Mouse (Mus musculus): Measurements from ENCODE around the gene Kcnq5. TPM values are rescaled to one million over a fixed set of nuclear protein-coding genes. Genes with fewer than 3 reads are reported as not detected.
"Not testable (repeated sequence)": the region's sequence is repeated elsewhere in the genome, so short reads cannot be mapped to it uniquely, and the experiment has no call there.

Gene Kcnq5
- total RNA-seq, 2 experiments from 2014 or later = 1.8 to 3.0 TPM

- DNase-seq (ENCODE audit: low spot score in 2 of 2) = no peak
Measured at GRCm38 (mm10) chr1:21838534-21838933, 123.2 kb downstream of the Kcnq5 start.

- no peak for DNase-seq (ENCODE audit: low spot score in 2 of 2)
Measured at GRCm38 (mm10) chr1:21837387-21837786, 124.4 kb downstream of the Kcnq5 start.

- no peak for DNase-seq (ENCODE audit: low spot score in 2 of 2)
Measured at GRCm38 (mm10) chr1:21836337-21836736, 125.4 kb downstream of the Kcnq5 start.

DNA sequence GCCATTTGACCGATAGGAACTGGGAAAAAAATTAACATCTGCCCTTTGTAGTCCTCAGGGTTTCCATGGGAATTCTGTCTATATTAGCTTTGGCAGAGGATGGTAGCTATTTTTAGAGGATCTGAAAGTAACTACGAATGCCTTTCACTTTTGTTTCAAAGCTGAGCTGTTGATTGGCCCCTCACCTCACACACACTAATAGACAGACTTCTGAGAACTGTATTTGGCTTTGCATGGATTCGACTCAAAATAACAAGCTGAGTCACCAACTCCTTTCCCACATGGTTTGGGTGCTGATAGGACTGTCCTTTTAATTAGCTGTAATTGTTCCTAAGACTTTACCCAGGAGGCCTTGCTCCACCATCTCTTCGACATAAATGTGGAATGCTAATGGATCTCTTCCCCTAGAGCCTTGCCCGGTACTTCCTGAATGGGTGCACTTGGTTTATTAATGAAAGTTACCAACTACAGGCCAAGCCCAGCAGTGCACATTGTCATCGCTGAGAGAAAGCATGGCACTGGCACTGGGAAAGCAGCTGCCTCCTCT, 131.8 kb downstream of the Kcnq5 start:
- no peak for DNase-seq (ENCODE audit: low spot score in 2 of 2)

DNA sequence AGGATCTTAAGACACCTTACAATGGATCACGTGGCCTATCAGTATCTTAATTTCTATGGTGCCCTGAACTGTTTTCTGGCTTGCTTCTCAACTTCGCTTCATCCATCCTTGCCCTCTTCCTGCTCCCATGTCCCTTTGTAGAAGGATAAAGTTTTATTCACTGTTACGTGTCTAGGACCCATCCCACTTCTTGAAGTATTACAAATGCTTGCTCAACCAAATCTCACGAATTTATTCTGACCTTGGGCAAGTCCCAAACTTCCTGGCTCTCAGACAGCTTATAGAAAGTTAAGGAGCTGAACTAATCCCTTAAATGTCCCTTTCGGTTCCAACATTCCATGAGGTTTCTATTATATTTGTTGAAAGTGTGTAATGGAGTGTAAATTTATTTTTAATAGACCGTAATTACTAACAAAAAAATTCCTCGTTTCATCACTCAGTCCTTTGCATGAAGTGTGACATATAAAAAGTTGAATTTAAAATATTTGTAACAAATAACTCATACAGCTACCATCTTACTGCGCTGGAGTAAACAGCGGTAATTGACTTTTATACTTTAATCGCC, 141.6 kb downstream of the Kcnq5 start:
- DNase-seq (ENCODE audit: low spot score in 2 of 2) = no peak

GRCm38 (mm10) chr1:21805064-21805463, 156.7 kb downstream of the Kcnq5 start:
- DNase-seq (ENCODE audit: low spot score in 2 of 2) = no peak

- no peak for DNase-seq (ENCODE audit: low spot score in 2 of 2)
Measured at GRCm38 (mm10) chr1:21804477-21804866, 157.3 kb downstream of the Kcnq5 start.

- DNase-seq (ENCODE audit: low spot score in 2 of 2) = no peak
Measured at GRCm38 (mm10) chr1:21803751-21804476, 157.8 kb downstream of the Kcnq5 start.

DNA sequence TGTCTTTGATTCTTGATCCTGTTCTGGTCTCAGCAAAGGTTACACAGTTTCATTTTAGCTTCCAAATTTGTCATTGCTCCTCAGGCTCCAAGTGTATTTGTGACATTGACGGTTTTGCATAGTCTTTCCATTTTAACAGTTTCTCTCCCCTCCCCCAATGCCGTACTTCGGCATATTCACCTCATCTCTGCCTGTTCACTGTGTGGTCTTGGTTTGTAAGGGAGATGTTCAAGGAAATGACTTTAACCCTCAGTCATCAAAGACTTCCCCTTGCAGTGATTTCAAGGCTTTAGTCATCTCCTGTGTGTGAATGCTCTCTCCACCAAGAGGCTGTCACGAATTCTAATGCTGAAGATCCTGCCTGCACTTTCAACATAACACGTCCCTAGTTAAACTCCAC, 181.0 kb downstream of the Kcnq5 start:
- DNase-seq (ENCODE audit: low spot score in 2 of 2) = no peak

DNA sequence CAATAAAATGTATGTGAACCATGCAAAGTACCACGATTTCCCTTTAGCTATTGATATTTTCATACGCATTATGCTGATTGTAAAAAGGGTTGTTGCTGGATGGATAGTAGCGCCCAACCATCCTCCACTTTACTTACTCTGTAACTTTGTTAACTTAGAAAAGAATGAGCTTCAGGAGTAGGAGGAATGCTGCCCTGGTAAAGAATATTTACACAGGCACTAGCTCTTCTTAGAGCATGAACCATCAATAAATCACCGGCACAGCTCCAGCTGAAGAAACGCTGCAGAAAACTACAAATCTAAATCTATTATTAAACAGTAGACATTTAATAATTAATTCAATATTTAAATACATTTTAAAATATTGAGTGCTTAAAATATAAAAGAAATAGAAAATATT, 184.2 kb downstream of the Kcnq5 start:
- DNase-seq (ENCODE audit: low spot score in 2 of 2) = no peak

DNA sequence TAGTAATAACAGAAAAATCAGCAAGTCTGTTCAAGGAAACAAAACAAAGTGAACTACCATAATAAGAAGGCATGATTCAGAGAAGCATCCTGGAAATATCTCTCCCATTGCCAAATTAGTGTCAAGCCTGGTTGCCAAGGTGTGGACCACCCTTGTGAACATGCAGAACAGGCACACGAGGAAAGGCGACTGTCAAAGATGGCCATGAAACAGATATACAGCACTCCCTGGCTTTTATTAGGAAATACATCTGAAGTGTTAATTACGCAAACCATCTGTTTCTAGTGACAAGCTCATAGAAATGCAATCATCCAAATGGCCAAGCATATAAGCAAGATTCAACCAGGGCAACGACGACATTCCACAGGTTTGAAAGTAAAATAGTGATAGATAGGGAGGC, 187.8 kb downstream of the Kcnq5 start:
- DNase-seq (ENCODE audit: low spot score in 2 of 2) = no peak

DNA sequence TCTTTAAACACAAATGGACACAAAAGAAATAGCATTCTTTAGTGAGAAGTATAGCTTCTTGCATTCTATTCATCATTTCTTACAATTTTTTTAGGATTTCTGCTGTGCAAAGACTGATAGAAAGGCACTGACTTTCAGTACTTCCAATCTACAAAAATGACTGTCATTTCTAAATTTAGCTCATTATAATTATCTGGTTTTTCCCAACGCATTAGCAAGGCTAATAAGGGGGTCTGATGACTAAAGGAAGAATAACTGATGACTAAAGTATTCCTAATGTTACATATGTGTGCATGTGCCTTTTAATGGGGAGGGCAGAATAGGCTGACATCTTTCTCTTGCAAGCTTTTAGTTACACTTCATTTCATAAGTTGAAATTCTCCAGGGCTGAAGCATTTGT, 191.2 kb downstream of the Kcnq5 start:
- DNase-seq (ENCODE audit: low spot score in 2 of 2) = no peak

DNA sequence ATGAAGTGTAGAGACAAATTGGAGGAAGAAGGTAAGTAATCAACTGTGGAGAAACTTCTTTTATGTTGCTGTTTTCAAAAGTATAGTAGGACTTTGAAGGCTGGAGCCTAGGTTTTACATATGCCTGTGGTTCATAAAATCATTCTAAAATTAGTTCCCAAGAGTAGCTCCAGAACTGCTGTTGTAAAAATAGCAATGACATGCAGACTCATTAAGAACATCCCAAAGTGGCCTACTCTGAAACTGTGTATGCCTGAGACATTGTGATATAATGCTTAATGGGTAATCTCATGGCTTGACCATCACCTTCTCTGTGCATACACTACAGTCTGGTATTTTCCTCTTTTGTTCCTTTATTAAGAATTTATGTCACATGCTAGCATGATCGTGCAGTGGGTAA, 212.4 kb downstream of the Kcnq5 start:
- DNase-seq (ENCODE audit: low spot score in 2 of 2) = no peak

- DNase-seq (ENCODE audit: low spot score in 2 of 2) = no peak
Measured at GRCm38 (mm10) chr1:21729131-21729530, 232.6 kb downstream of the Kcnq5 start.

DNA sequence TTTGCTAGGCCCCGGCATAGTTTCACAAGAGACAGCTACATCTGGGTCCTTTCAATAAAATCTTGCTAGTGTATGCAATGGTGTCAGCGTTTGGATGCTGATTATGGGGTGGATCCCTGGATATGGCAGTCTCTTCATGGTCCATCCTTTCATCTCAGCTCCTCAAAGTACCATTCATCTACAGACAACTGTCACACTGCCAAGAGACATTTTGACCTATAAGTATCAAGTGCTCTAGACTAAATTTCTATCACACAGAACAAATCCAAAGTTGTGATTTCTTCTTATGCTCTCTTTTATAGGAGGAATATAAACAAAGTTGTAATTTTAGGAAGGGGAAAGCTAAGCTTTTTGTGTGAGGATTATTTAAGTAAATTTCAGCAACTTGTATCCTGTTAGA, 238.5 kb downstream of the Kcnq5 start:
- DNase-seq (ENCODE audit: low spot score in 2 of 2) = not testable (repeated sequence)

GRCm38 (mm10) chr1:21721246-21721645, 240.5 kb downstream of the Kcnq5 start:
- DNase-seq (ENCODE audit: low spot score in 2 of 2) = no peak

DNA sequence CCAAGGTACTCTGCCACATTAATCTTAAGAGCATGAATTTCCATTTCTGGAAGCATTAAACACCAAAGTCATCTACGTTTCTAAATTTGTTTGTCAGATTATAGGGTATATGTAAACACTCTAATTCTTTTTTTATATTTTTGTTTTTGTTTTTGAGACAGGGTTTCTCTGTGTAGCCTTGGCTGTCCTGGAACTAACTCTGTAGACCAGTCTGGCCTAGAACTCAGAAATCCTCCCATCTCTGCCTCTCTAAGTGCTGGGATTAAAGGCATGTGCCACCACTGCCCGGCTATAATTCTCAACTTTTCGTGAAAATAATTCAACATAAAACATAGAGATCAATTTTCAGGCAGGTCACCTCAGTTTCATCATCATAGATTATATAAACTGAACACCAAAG, 246.9 kb downstream of the Kcnq5 start:
- DNase-seq (ENCODE audit: low spot score in 2 of 2) = no peak

GRCm38 (mm10) chr1:21712711-21713110, 249.0 kb downstream of the Kcnq5 start:
- DNase-seq (ENCODE audit: low spot score in 2 of 2) = no peak

DNA sequence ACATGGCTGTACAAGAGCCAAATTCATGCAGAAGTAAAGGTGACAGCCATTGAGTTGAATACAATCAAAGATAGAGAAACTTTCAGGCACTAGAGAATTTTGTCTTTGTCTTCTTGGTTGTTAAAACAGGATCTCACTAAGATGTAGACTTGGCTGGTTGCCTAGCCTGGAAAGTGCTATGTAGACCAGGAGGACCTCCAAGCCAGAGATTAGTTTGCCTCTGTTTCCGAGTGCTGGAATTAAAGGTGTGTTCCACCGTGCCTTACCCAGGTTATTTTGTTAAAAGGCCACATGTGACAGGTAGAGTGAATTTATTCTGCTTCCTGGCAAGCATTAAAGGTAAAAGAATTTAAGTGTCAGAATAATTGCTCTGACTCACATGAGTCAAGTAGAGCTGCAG, 271.3 kb downstream of the Kcnq5 start:
- DNase-seq (ENCODE audit: low spot score in 2 of 2) = no peak

DNA sequence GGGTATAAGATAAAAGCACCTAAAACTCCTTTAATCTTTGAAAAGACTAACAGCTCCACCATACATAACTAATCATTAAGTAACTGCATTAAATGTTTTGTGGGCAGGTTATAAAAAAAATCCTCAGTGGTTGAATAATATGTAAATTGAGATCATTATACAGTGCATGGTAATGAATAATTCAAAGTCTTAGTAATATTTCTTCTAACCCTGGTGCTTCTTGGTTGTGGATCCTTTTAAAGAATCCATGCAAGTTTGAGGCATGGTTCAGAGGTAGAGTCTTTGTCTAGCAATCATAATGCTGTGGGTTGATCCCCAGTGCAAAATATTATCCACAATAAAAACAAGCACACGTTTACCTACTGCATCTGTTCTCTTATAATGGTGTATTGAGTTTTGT, 272.8 kb downstream of the Kcnq5 start:
- no peak for DNase-seq (ENCODE audit: low spot score in 2 of 2)

DNA sequence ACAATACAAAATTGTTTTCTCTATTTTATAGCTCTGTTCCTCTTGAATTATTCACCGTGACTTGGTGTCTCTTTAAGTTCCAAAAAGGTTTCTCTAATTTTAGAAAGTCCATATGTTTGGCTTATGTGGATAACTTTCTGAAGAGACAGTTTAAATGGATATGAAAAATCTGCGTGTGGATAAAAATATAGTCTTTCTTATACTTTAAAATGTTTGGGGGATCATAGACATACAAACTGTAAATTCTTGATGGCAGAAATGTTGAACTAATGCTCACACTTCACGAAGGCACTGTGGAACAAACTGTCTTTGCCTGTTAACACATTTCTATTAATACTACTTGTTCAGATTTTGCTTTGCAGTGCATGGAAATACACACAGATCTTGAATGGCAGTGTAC, 277.3 kb downstream of the Kcnq5 start:
- no peak for DNase-seq (ENCODE audit: low spot score in 2 of 2)

- no peak for DNase-seq (ENCODE audit: low spot score in 2 of 2)
Measured at GRCm38 (mm10) chr1:21676805-21677204, 284.9 kb downstream of the Kcnq5 start.

DNA sequence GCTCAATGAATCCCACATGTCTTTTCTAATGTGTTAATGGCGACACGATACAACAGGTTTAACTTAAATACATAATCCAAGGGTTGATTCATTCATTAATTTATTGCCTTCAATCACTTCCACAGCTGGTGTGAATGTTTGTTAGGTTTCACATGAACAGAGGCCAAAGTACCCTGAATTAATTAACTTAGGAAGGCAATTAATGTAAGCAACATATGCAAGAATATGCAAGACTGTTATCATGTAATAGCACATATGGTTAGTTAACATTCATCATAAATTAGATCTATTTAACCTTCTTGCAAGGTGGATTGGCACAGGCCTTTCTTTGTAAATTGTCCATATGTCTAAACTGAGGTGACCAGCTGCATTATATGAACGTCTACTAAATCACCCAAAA, 300.9 kb downstream of the Kcnq5 start:
- DNase-seq (ENCODE audit: low spot score in 2 of 2) = no peak

All from adrenal gland, postnatal 4 days (tissue).